Mouse (Mus musculus): ENCODE data around the gene Bsdc1. TPM values are rescaled to one million over a fixed set of nuclear protein-coding genes. Genes with fewer than 3 reads are reported as not detected.
"Not testable (repeated sequence)": the region's sequence is repeated elsewhere in the genome, so short reads cannot be mapped to it uniquely, and the experiment has no call there.

Bsdc1 gene
- total RNA-seq, 2 experiments from 2014 or later, result 39.6 to 43.9 TPM

DNA sequence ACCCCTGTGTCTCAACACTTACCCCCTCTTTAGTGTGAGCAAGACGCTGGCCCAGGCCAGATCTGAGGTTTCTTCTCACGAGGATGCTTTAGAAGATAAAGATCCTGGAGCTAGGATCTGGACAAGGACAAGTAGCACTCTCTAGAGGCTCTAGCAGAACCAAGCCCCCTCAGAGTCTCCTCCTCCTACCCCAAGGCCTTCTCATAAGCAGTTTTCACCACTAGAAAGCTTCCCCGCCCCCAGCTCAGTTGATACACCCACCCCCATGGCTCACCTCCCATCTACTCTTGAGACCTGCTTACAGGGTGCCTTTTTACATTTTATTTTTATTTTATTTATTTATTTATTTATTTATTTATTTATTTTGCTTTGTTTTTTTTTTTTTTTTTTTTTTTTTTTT, 48.3 kb downstream of the Bsdc1 start:
- intact Hi-C loops (cut with DNase I), result loop anchor here (2.0 kb wide), 1 partner anchor 13 kb away; no protein-coding TSS in a partner anchor
- DNase-seq, result no peak

DNA sequence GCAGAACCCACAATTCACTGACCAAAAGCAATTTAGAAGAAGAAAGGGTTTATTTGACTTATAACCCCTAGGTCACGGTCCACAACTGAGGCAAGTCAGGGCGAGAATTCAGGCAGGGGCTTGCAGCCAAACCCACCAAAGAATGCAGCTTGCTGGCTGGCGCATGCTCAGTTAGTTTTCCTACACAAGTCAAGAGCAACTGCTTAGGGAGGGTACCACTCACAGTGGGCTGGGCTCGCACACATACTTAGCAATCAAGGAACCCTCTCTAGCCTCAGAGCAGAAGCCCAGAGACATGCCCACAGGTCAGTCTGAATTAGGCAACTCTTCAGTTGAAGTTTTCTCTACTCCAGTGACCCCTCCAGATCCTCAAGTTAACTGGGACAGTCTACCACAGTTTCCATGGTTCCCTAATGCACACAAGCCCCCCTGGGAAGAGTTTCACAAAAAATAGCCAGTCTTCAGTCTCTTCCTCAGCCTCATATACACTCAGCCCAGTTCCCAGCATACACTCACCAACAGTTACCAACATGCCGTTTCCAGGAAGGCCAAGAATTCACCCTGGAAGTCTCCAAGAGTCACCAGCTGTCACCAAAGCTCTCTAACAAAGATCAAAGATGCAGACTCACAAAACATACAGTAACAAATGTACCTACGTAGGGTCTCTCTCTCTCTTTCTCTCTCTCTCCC, 49.5 kb downstream of the Bsdc1 start:
- no peak for DNase-seq
- intact Hi-C loops (cut with DNase I), result loop anchor here (2.0 kb wide), 1 partner anchor 14 kb away; no protein-coding TSS in a partner anchor

DNA sequence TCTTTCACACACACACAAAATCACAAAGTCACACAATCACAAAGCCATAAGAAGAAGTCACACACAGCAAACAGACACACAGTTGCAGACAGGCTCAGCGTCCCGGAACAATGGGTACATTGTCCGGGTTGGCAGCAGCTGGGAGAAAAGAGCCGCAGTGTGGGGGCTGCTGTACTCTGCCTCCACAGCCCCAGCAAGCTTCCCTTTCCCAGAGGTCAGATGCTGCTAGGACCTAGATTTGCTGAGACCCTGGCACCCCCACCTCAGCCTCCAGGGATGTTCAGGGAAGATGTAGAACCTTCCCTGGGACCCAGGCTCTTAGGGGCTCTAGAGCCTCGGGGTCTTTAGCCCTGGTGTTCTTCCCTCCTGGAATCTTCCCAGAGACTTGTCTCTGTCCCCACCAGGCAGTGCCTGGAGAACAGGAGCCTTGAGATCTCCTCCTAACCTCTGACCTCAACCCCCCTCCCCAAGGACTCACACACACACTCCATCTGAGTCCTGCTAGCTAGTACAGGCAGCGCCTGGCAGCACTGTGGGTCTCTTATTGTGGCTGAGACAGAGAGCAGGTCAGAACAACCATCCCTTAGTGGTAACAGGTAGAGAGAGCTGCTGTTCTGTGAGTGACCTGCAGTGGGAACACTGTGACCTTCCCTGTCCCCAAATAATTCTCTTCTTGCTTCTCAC, 50.2 kb downstream of the Bsdc1 start:
- no peak for DNase-seq
- intact Hi-C loops (cut with DNase I), result loop anchor here (2.0 kb wide), 1 partner anchor 15 kb away; no protein-coding TSS in a partner anchor

DNA sequence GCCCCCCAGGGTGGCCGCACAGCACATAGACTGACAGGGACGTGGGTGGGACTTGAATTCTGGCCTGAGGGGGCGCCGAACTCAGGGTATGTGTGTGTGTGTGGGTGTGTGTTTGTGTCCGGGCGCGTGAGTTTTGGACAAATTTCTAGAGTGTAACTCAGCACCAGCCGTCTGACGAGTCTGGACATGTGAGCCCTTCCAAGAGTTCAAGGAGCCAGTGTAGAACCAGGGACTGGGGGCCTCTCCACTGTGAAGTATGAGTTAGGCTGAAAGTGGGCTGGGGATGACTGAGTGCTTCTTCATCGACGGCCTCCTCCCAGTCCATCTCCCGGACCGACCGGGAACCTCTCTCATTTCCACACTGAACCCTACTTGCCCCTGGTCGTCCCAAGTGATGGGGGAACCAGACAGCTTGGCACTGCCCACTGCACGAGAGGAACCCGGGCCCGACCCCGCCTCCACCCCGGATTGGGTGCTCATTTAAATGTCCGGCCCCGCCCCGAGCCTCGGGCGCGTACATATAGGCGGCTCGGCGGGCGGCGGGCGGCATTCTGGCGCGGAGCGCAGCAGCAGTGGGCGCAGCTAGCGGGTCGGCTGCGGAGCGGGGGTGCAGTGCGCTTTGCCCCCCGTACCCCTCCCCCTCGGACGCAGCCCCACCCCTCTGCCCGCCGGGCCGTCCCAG, 51.8 kb downstream of the Bsdc1 start, which contains the start of gene Marcksl1:
Marcksl1 (plus strand) TSS at position 496 of the 682 bp plus-strand sequence.
- DNase-seq, result peak; percentile 89
- intact Hi-C loops (cut with DNase I), result no loop called here

DNA sequence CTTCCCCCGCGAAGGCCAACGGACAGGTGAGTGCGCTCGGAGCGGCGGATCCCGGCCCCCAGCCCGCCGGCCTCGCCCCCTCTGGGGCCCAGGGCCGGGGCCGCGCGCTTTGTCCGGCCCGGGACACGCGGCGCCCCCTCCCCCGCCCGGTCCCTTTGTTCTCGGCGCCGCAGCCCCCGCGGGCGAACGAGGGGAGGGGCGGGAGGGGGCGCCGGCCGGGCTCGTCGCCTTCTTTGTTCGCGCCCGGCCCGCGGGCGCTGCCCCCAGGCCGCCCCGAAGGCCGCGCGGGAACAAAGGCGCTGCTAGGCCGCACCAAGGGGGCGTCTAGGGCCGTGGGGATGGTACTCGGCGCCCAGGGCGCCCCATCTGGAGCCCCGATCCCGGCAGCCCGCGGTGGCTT, 52.5 kb downstream of the Bsdc1 start:
- DNase-seq, result no peak
- intact Hi-C loops (cut with DNase I), result no loop called here

DNA sequence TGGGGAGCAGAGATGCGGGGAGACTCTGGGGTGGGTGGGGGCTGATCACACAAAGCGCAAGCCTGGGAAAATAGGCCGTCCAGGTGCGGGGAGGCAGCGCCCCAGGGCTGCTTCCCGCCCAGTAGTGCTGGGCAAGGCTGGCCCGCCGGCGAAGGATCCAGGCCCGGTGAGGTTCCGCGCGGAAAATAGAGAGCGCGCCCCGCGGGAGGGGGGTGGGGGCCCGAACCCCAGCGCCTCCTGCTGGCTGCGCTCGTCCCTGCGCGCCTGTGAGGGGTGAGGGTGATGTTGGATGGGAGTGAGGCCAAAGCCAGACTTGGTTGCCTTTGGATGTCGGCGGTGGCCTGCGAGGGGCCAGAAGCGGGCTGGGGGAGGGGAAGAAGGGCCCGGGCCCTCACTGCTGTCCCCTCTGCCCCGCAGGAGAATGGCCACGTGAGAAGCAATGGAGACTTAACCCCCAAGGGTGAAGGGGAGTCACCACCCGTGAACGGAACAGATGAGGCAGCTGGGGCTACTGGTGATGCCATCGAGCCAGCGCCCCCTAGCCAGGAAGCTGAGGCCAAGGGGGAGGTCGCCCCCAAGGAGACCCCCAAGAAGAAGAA, 53.0 kb downstream of the Bsdc1 start:
- intact Hi-C loops (cut with DNase I), result no loop called here

DNA sequence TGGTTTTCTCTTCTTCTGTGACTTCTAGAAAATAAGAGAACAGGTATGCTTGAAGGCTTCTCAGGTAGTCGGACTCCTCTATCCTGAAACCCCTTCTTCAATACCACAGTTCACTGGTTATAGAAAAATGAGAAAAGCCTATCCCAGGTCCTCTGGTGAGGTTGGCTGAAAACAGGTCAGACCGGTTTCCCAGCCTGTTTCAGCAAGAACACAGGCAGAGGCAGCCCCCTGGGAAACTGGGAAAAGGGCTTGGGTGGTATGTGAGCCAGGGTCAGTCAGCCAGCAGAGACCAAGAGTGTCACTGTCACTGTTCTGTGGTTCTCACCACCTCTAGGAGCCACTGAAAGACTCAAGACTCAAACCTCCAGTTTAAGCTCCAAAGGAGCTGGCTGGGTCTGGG, 55.5 kb downstream of the Bsdc1 start:
- intact Hi-C loops (cut with DNase I), result loop anchor here (2.0 kb wide), 1 partner anchor 24 kb away; no protein-coding TSS in a partner anchor

More for the DNA sequence above, 53.0 kb downstream of the Bsdc1 start:
- DNase-seq, result peak; percentile 75 to 85

DNA sequence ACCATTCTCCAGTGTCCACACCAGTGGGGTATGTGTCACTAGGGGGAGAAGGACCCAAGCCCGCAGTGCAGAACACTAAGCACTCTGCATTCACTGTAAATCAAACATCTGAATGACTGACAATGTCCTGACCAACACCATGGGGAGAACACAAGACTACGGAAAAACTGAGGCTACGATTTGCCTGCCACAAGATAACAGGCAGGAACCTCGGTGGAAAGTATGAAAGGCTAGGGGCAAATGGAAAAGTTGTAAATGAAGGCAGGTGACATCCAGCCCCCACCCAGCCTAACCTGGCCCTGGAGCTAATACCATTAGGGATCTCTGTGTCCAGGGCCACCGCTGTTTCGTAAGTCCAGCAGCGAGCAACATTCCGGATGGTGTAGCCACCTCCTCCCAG, 57.1 kb downstream of the Bsdc1 start:
- DNase-seq, result no peak
- intact Hi-C loops (cut with DNase I), result no loop called here

More for the DNA sequence above, 55.5 kb downstream of the Bsdc1 start:
- DNase-seq, result no peak

DNA sequence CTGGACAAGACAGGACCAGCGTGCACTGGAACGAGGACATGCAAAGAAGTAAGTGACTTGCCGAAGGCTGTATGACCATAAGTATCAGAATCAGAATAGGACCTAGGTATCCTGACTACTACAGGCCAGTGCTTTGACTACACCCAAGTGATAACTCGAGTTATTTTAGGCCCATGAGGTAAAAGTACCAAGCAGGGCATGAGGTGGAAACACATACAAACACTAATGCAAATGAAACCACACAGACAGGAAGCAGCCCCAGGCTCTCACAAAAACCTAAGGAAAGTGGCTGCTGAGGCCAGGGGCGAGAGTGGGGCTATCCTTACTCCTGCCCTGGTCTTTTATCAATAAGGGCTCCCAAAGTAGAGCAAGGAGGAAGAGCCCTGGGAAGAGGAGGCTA, 64.0 kb downstream of the Bsdc1 start:
- intact Hi-C loops (cut with DNase I), result no loop called here

DNA sequence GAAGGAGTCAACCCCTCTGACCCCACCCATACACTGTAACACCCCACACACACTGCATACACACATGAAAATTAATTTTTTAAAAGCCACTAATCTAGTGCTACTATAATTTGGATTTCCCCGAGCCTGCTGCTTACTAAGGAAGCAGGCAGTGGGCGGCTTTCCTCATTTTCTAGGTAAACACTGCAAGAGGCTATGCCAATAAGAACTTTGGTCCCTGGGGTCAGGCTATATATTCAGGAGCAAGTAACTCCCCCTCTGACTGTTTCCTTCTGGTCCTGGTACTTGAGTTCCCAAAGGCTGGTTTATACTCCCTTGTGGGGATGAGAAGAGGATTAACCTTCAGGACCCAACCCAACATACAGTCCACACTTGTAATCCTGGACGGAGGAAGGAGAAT, 64.5 kb downstream of the Bsdc1 start:
- intact Hi-C loops (cut with DNase I), result no loop called here
- DNase-seq, result no peak

More for the DNA sequence above, 64.0 kb downstream of the Bsdc1 start:
- DNase-seq, result no peak

DNA sequence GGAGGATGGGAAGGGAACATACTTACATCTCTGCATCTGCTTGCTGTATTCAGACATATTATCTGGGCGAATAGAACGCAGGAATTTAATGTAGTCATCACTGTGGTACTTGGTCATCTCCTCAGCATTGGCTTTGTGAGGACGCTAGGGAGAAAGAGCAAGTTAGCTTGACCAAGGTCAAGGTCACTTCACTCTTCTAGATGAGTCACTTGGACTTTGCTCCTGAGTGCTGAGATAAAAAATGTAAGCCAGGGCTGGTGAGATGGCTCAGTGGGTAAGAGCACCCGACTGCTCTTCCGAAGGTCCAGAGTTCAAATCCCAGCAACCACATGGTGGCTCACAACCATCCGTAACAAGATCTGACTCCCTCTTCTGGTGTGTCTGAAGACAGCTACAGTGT, 67.5 kb downstream of the Bsdc1 start:
- DNase-seq; intact Hi-C loops (cut with DNase I): not testable (repeated sequence)

Other genes with a start within 250 kb of the Bsdc1 start
- gene C77080, start 200.2 kb upstream of the Bsdc1 start, total RNA-seq (2021), result 1 to 10 TPM; 4.8 to 5.7 TPM
- gene Sync, start 174.0 kb upstream of the Bsdc1 start, total RNA-seq (2021), result 10 to 100 TPM; 11.4 to 12.5 TPM
- 100 to 1,000 TPM in 1 of 2 experiments, 10 to 100 TPM in 1; 82.5 to 105 TPM for gene Rbbp4, start 126.2 kb upstream of the Bsdc1 start, total RNA-seq (2021)
- gene Zbtb8os, start 125.9 kb upstream of the Bsdc1 start, total RNA-seq (2021), result 10 to 100 TPM; 20.7 to 20.9 TPM
- 1 to 10 TPM; 4.4 to 4.7 TPM for gene Zbtb8a, start 83.5 kb upstream of the Bsdc1 start, total RNA-seq (2021)
- under 1 TPM; 0.29 to 0.32 TPM for gene Zbtb8b, start 20.7 kb upstream of the Bsdc1 start, total RNA-seq (2021)
- not detected for gene Tssk3, start 29.4 kb downstream of the Bsdc1 start, total RNA-seq (2021)
- gene Fam229a, start 29.6 kb downstream of the Bsdc1 start, total RNA-seq (2021), result not detected
- 10 to 100 TPM; 13.6 to 23.8 TPM for gene Marcksl1, start 52.0 kb downstream of the Bsdc1 start, total RNA-seq (2021)
- gene Hdac1, start 81.1 kb downstream of the Bsdc1 start, total RNA-seq (2021), result 10 to 100 TPM; 23.9 to 24.2 TPM
- 10 to 100 TPM in 1 of 2 experiments, 1 to 10 TPM in 1; 1.4 to 20.4 TPM for gene Lck, start 112.1 kb downstream of the Bsdc1 start, total RNA-seq (2021)
- under 1 TPM; 0.53 to 0.83 TPM for gene Fam167b, start 117.0 kb downstream of the Bsdc1 start, total RNA-seq (2021)
- 100 to 1,000 TPM; 114 to 128 TPM for gene Eif3i, start 139.1 kb downstream of the Bsdc1 start, total RNA-seq (2021)
- gene Tmem234, start 139.1 kb downstream of the Bsdc1 start, total RNA-seq (2021), result 10 to 100 TPM; 46.8 to 51.3 TPM
- gene Dcdc2b, start 152.7 kb downstream of the Bsdc1 start, total RNA-seq (2021), result 1 to 10 TPM; 1.2 TPM
- gene Iqcc, start 157.5 kb downstream of the Bsdc1 start, total RNA-seq (2021), result 10 to 100 TPM; 16.3 to 17.6 TPM
- 10 to 100 TPM; 40.7 to 46.5 TPM for gene Ccdc28b, start 162.4 kb downstream of the Bsdc1 start, total RNA-seq (2021)
- 10 to 100 TPM; 28.0 to 28.6 TPM for gene Txlna, start 179.5 kb downstream of the Bsdc1 start, total RNA-seq (2021)
- 10 to 100 TPM; 69.9 to 72.4 TPM for gene Kpna6, start 211.2 kb downstream of the Bsdc1 start, total RNA-seq (2021)
- 1 to 10 TPM; 4.8 to 5.3 TPM for gene Tmem39b, start 235.3 kb downstream of the Bsdc1 start, total RNA-seq (2021)